Mouse (Mus musculus) liver, adult 2 months (tissue): Measurements from ENCODE around the gene Stt3b. TPM values are rescaled to one million over a fixed set of nuclear protein-coding genes. Genes with fewer than 3 reads are reported as not detected.

Source experiments
- DNase-seq: peaks from one replicate; pipeline ENCODE4 v3.0.0-alpha.2; 2011; ENCODE audit warnings: low read depth, low spot score; ENCODE audit errors: extremely low read depth
- H3K27ac ChIP-seq: fragments of 200-500 bp; replicated peaks from 2 replicates; pipeline ENCODE4 v1.5.1; 2012; ENCODE audit warnings: low read depth, mild to moderate bottlenecking, control low read depth, inconsistent platforms, low read length; ENCODE audit not compliant: insufficient read depth
- H3K27me3 ChIP-seq: fragments of 200-500 bp; 2 replicates; pipeline ENCODE4 v1.6.1; 2012; ENCODE audit warnings: mild to moderate bottlenecking, moderate library complexity, low read length, inconsistent platforms; ENCODE audit not compliant: control insufficient read depth, insufficient read depth
- H3K36me3 ChIP-seq: fragments of 200-500 bp; 2 replicates; pipeline ENCODE4 v1.6.1; 2012; ENCODE audit warnings: low read length, inconsistent platforms; ENCODE audit not compliant: control insufficient read depth, insufficient read depth
- H3K4me1 ChIP-seq: fragments of 200-500 bp; 2 replicates; pipeline ENCODE4 v1.6.1; 2011; ENCODE audit warnings: low read length; ENCODE audit not compliant: control insufficient read depth, insufficient read depth
- H3K4me3 ChIP-seq: fragments of 200-500 bp; 2 replicates; pipeline ENCODE4 v1.5.1; 2011; ENCODE audit warnings: low read depth, mild to moderate bottlenecking, control low read depth, low read length, moderate library complexity; ENCODE audit not compliant: insufficient read depth
- H3K79me2 ChIP-seq: fragments of 200-500 bp; 2 replicates; pipeline ENCODE4 v1.6.1; 2012; ENCODE audit warnings: inconsistent platforms, mild to moderate bottlenecking, low read length, moderate library complexity; ENCODE audit not compliant: control insufficient read depth, insufficient read depth
- H3K9ac ChIP-seq: fragments of 200-500 bp; 2 replicates; pipeline ENCODE4 v1.6.1; 2012; ENCODE audit warnings: low read depth, mild to moderate bottlenecking, control low read depth, inconsistent platforms, low read length
- CTCF ChIP-seq: fragments of 200-500 bp; IDR thresholded peaks from 2 replicates; pipeline ENCODE4 v1.5.1; 2011; ENCODE audit warnings: low read depth, low read length, control low read depth
- POLR2A ChIP-seq: fragments of 200-500 bp; IDR thresholded peaks from 2 replicates; pipeline ENCODE4 v1.6.1; 2011; ENCODE audit warnings: low read length, control low read depth; ENCODE audit not compliant: insufficient read depth; ENCODE audit errors: extremely low read depth
- WGBS: fragments of 180-500 bp; shearing (Covaris S2); methylation state at CpG from one replicate; pipeline ENCODE4 v1.1.7; 2018; 5-methylcytosine and 5-hydroxymethylcytosine counted together
- polyA plus RNA-seq: library from polyadenylated mRNA; depleted of rRNA; stranded (reverse); fragments of >200 nt; gene quantifications from 2 replicates; pipeline ENCODE4 v1.2.3, GENCODE M21; 2012
- total RNA-seq: library from RNA; depleted of rRNA; stranded (reverse); fragments of >200 nt; gene quantifications from 2 replicates; pipeline ENCODE4 v1.2.3, GENCODE M21; 2014

Stt3b gene
- total and polyA plus RNA-seq, 2 experiments: 28.2 to 60.5 TPM

DNA sequence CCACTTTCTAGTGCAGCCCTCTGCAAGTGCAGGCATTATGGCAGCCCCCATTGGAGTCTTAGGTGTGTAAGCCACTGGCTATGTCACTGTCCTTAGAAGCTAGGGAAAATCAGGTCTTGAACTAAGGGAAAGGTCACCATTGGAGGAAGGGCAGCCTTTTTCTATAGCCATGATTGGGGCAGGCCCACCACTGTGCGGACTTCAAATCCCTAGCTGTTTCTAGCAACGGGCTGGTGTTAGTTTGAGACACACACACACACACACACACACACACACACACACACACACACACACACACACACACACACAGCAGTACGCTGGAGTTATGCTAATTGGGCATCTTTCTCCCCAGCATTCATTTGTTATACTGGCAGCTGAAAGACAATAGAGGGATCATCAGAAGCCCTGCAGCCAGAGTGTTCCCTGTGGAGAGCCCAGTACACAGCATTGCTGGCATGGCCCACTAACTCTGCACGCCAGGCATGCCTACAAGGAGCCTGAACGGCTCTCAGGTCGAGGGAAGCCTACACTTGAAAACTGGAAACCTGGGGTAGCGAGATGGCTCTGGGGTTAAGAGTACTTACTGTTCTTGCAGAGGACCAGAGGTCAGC is 85.4 kb downstream of the Stt3b start:
- Histone ChIP-seq H3K36me3 (no peaks in the 10 kb centered on the region), H3K27ac (no peak overlapping the region), H3K4me3 (no peak overlapping the region), H3K4me1 (no peaks in the 10 kb centered on the region), H3K27me3 (no peaks in the 10 kb centered on the region), H3K79me2 (no peaks in the 10 kb centered on the region), H3K9ac (no peak overlapping the region)
- WGBS: 90% methylated on average over 7 of the region's 7 CpGs
- no peak for DNase-seq
- TF ChIP-seq CTCF: no peak
- no peak for TF ChIP-seq POLR2A

DNA sequence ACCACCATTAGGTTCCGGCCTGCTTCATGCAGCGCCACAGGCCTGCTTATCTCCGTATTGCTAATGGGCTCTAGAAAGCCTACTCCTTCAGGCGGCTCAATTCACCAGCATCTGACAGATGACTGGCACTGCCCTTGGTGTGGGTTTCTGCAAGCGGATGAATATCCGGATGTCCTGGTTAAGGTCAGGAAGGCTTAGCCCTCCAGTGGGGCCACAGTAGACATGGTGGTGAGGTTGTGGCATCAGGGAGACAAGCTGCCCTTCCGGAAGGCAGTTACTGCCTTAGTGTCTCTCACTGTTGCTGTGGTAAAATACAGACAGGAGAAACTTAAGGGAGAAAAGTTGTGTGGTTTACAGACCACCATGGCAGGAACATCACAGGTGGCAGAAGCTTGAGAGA is 89.0 kb downstream of the Stt3b start:
- H3K4me3 ChIP-seq: no peak overlapping the region
- H3K9ac ChIP-seq: no peak overlapping the region
- H3K36me3 ChIP-seq: no peaks in the 10 kb centered on the region
- TF ChIP-seq CTCF (no peak), POLR2A (no peak)
- no peaks in the 10 kb centered on the region for H3K79me2 ChIP-seq
- DNase-seq: no peak
- H3K27me3 ChIP-seq: no peaks in the 10 kb centered on the region
- 95% methylated on average over 7 of the region's 7 CpGs for whole genome bisulfite sequencing
- no peak overlapping the region for H3K27ac ChIP-seq
- no peaks in the 10 kb centered on the region for H3K4me1 ChIP-seq

DNA sequence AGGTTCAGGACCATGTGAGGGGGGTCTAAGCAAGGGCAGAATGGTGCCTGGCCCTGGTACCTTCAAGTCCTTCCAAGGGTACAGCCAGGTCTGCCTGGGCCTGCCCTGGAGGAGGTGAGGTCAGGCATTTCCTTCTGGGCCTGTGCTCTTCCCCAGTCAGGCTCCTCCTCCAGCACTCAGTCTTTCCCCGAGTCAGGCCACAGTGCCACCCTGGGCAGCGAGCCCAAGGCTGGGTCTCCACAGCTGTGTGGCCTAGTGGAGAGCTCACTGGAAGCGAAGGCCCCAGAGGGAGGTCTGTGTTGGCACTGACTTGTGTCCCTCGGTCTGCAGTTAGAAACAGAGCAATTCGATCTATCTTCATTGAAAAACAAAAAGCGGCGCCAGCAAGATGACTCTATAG is 89.8 kb downstream of the Stt3b start:
- Histone ChIP-seq H3K4me1 (no peaks in the 10 kb centered on the region), H3K27ac (no peak overlapping the region), H3K36me3 (no peaks in the 10 kb centered on the region), H3K4me3 (no peak overlapping the region), H3K79me2 (no peaks in the 10 kb centered on the region), H3K27me3 (no peaks in the 10 kb centered on the region), H3K9ac (no peak overlapping the region)
- DNase-seq: no peak
- WGBS: 84% methylated on average over 7 of the region's 7 CpGs
- TF ChIP-seq CTCF (no peak), POLR2A (no peak)

DNA sequence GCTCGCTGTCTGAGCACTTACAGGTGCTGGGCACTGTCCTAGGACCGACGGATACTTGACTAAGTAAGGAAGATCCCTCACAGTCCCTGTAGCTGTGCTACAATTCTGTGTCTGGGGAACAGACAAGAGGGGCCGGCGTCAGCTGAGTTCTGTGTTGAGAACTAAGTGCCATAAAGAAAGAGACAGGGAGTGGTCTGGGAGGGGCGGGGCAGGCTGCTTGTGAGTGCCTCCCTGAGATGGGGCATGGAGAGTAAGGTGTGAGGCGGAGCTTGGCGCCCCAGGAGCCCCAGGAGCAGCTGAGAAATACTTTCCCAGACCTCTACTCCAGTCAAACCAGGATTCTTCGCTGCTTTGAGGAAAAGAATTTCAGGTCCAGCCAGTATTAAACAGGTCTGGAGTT is 92.2 kb downstream of the Stt3b start:
- Histone ChIP-seq H3K36me3 (no peaks in the 10 kb centered on the region), H3K4me1 (no peaks in the 10 kb centered on the region), H3K27me3 (no peaks in the 10 kb centered on the region), H3K27ac (no peak overlapping the region), H3K9ac (no peak overlapping the region), H3K4me3 (no peak overlapping the region), H3K79me2 (no peaks in the 10 kb centered on the region)
- no peak for DNase-seq
- TF ChIP-seq CTCF: no peak
- TF ChIP-seq POLR2A: no peak
- WGBS: 47% methylated on average over 9 of the region's 9 CpGs

DNA sequence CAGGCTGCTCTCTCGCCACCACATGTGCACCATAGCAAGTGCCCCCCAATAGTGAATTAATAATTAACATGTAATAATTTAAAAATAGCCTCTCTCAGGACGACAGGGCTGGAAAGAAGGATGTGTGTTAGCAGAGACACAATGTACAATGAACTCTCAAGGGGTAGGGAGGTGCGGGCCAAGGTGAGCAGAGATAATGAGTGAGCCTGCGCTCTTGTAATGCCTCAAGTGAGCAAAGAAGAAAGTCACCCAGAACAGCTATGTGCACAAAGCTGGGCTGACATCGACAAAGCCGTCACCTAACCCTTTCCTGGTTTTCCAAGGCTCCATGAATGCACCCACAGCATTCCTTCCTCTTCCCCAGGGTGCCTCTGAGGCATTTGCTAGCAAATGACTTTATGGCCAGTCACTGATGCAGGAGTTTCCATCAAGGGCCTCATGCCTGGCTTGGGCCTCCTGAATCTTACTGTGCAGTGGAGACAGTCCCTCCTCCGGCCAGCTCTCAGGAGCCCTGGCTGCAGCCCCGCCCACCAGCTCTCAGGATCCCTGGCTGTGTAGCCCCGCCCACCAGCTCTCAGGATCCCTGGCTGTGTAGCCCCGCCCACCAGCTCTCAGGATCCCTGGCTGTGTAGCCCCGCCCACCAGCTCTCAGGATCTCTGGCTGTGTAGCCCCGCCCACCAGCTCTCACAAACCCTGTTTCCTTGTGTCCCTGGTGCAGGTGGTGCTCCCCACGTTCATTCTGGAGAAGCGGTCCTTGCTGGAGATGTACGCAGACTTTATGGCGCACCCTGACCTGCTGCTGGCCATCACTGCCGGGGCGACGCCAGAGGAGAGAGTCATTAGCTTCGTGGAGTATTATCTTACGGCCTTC is 94.2 kb downstream of the Stt3b start:
- TF ChIP-seq POLR2A (no peak), CTCF (no peak)
- WGBS: 51% methylated on average over 21 of the region's 21 CpGs
- Histone ChIP-seq H3K27me3 (no peaks in the 10 kb centered on the region), H3K79me2 (no peaks in the 10 kb centered on the region), H3K9ac (no peak overlapping the region), H3K27ac (no peak overlapping the region), H3K36me3 (no peaks in the 10 kb centered on the region), H3K4me1 (no peaks in the 10 kb centered on the region), H3K4me3 (no peak overlapping the region)
- no peak for DNase-seq
